Mouse (Mus musculus) G1E (cell line): ENCODE results near the gene Tff2.

ENCODE experiments used
- CTCF ChIP-seq: IDR thresholded peaks from 2 replicates; pipeline ENCODE4 v1.5.1; 2012; ENCODE audit warnings: low read depth, low read length, inconsistent platforms, mixed read lengths
- GATA2 ChIP-seq: IDR thresholded peaks from 2 replicates; pipeline ENCODE4 v1.6.1; 2012; ENCODE audit warnings: low read depth, low read length, inconsistent platforms, borderline replicate concordance
- POLR2AphosphoS5 ChIP-seq: IDR thresholded peaks from 2 replicates; pipeline ENCODE4 v1.6.1; 2012; ENCODE audit warnings: low read depth, low read length, inconsistent platforms; ENCODE audit not compliant: insufficient replicate concordance

GRCm38 (mm10) chr17:31119429-31119828 lies 24.7 kb downstream of the Tff2 start:
- TF ChIP-seq CTCF (no peak), GATA2 (no peak), POLR2AphosphoS5 (no peak)
